Mouse (Mus musculus) neural tube, embryonic 14.5 days (tissue): ENCODE data around the gene Anapc7. TPM values are rescaled to one million over a fixed set of nuclear protein-coding genes. Genes with fewer than 3 reads are reported as not detected.

Experiments
- ATAC-seq: fragments of 200-750 bp; cut with Nextera tagmentation; 2 replicates; pipeline ENCODE4 v1.8.0; 2017; ENCODE audit warnings: low read depth, mild to moderate bottlenecking, moderate TSS enrichment, moderate library complexity
- H3K27ac ChIP-seq: fragments of 300-500 bp; sonication (generic); 2 replicates; pipeline ENCODE4 v1.5.1; 2014; ENCODE audit warnings: low read depth, mild to moderate bottlenecking, control low read depth, low read length, moderate library complexity, mixed read lengths
- H3K27me3 ChIP-seq: fragments of 300-500 bp; sonication (generic); 2 replicates; pipeline ENCODE4 v1.6.1; 2014; ENCODE audit warnings: low read length; ENCODE audit not compliant: control insufficient read depth, insufficient read depth
- H3K36me3 ChIP-seq: fragments of 300-500 bp; sonication (generic); 2 replicates; pipeline ENCODE4 v1.6.1; 2014; ENCODE audit warnings: low read length, mixed read lengths; ENCODE audit not compliant: control insufficient read depth, insufficient read depth
- H3K4me1 ChIP-seq: fragments of 300-500 bp; sonication (generic); 2 replicates; pipeline ENCODE4 v1.6.1; 2014; ENCODE audit warnings: low read length; ENCODE audit not compliant: control insufficient read depth, insufficient read depth
- H3K4me2 ChIP-seq: fragments of 300-500 bp; sonication (generic); 2 replicates; pipeline ENCODE4 v1.6.1; 2014; ENCODE audit warnings: mild to moderate bottlenecking, low read depth, low read length, control low read depth
- H3K4me3 ChIP-seq: fragments of 300-500 bp; sonication (generic); 2 replicates; pipeline ENCODE4 v1.5.1; 2014; ENCODE audit warnings: low read depth, low read length, control low read depth, mixed read lengths
- H3K9ac ChIP-seq: fragments of 300-500 bp; sonication (generic); replicated peaks from 2 replicates; pipeline ENCODE4 v1.6.1; 2014; ENCODE audit warnings: low read depth, mild to moderate bottlenecking, control low read depth, low read length, mixed read lengths
- H3K9me3 ChIP-seq: fragments of 300-500 bp; sonication (generic); 2 replicates; pipeline ENCODE4 v1.6.1; 2016; ENCODE audit warnings: low read length; ENCODE audit not compliant: control insufficient read depth
- WGBS: fragments of 180-500 bp; shearing (Covaris S2); extraction: QIAGEN DNeasy Blood & Tissue Kit; methylation state at CpG from one replicate; pipeline ENCODE4 v1.1.7; 2014; 5-methylcytosine and 5-hydroxymethylcytosine counted together
- polyA plus RNA-seq: library from polyadenylated mRNA; unstranded; fragments of >200 nt; fragmentation: Nextera tagmentation; extraction: Ambion mirVana; gene quantifications from 2 replicates; pipeline ENCODE4 v1.2.1, GENCODE M21; 2014

The Anapc7 gene
- 30.1 and 33.4 TPM in 2 replicates for polyA plus RNA-seq

DNA sequence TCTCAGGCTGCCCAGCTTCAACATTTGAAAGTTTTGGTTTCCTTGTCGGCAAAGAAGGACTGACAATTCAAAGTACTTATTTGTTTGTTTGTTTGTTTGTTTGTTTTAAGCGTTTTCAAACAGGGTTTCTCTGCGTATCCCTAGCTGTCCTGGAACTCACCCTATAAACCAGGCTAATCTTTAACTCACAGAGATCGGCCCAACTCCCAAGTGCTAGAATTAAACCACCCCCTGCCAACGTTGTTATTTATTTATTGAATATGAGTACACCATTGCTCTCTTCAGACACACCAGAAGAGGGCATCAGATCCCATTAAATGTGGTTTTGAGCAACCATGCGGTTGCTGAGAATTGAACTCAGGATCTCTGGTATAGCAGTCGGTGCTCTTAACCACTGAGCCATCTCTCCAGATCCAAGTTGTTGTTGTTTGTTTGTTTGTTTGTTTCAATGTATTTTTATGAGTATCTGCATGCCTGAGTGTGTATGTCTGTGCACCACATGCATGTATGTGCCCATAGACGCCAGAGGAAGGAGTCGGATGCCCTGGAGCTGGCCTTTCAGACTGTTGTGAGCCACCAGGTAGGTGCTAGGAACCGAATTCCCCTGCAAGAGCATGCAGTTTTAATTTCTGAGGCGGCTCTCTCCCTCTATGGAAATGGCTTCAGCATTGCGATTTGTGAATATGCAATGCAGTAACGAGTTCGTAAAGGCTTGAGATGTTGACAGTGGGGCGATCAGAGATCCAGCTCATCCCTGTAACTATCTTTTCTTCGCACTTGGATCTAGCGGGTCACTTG, at the start of gene Anapc7:
Gene Anapc7, plus strand, starts transcription at position 423 of the 798 bp plus-strand sequence.
- no peak for ATAC-seq
- no peaks in the 10 kb centered on the region for H3K27me3 ChIP-seq
- H3K27ac ChIP-seq, result peak within 1 kb of the TSS; percentile 94
- H3K4me2 ChIP-seq, result peak within 1 kb of the TSS; percentile 93
- H3K4me1 ChIP-seq, result no peaks in the 10 kb centered on the region
- H3K9ac ChIP-seq, result peak within 1 kb of the TSS; percentile 86
- WGBS, result 19% methylated on average over 17 of the region's 17 CpGs
- H3K36me3 ChIP-seq, result no peaks in the 10 kb centered on the region
- no peaks in the 10 kb centered on the region for H3K9me3 ChIP-seq
- H3K4me3 ChIP-seq, result peak within 1 kb of the TSS; percentile 92

DNA sequence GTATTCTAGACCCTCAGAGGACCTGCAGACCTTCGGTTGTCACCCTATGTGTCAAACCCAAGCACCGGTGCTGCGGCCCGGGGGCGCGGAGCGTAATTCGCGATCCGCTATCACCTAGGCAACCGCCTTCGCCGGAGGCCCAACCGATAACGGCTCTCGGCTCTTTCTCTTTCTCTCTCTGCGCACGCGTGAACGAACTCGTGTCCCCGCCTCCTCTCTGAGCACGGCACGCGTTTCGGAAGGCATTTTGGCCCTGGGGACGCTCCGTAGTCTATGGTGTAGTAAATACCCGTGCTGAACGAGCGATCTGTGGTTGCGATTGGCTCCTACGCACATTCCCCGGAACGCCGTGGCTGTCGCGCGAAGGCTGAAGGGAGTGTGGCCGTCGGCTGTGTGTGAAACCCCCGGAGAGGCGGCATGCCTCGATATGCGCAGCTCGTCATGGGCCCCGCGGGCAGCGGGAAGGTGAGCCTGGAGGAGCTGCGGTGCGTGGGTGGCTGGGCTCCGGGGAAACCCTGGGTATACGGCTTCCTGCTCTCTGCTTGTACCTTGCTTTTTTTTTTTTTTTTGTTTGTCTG, 49.2 kb upstream of the Anapc7 start, which contains the start of gene Fam216a:
Gene Fam216a, minus strand, starts transcription at position 173 of the 578 bp plus-strand sequence.
- H3K9ac ChIP-seq, result peak within 1 kb of the TSS; percentile 72
- H3K4me3 ChIP-seq, result peak within 1 kb of the TSS; percentile 75
- H3K36me3 ChIP-seq, result peaks cover 29% of the 10 kb centered on the region; the same call in 1 of the 2 replicates
- H3K4me2 ChIP-seq, result peak within 1 kb of the TSS; percentile 68
- H3K27me3 ChIP-seq, result no peaks in the 10 kb centered on the region
- ATAC-seq, result peak; percentile 94
- peak within 1 kb of the TSS; percentile 92 for H3K27ac ChIP-seq
- under 1% methylated on average over 51 of the region's 53 CpGs for WGBS
- H3K4me1 ChIP-seq, result peaks cover 15% of the 10 kb centered on the region
- no peaks in the 10 kb centered on the region for H3K9me3 ChIP-seq

DNA sequence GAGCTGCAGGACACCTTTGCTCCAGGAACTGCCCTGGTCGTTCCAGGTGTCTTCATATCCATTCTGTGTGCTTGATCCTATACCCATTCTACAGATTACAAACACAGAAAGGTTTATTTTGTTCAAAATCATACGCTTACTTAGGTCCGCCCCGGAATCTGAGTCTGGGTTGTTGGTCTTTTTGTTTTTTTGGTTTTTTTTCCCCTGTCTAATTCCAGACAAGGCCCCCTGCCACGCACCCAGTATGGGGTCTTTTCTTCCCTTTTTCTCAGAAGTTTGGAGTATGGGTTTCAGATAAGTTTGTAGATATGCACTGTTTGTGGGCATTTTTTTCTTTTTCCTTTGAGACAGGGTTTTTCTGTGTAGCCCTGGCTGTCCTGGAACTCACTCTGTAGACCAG, 48.6 kb upstream of the Anapc7 start:
- Histone ChIP-seq H3K27ac (peak overlapping the region; percentile 92), H3K9ac (peak overlapping the region; percentile 72), H3K4me1 (peaks cover 15% of the 10 kb centered on the region), H3K27me3 (no peaks in the 10 kb centered on the region), H3K4me2 (peak overlapping the region; percentile 68), H3K9me3 (no peaks in the 10 kb centered on the region), H3K4me3 (peak overlapping the region; percentile 75), H3K36me3 (peaks cover 23% of the 10 kb centered on the region; the same call in 1 of the 2 replicates)
- ATAC-seq, result no peak
- WGBS, result 14% methylated on average over 5 of the region's 5 CpGs

DNA sequence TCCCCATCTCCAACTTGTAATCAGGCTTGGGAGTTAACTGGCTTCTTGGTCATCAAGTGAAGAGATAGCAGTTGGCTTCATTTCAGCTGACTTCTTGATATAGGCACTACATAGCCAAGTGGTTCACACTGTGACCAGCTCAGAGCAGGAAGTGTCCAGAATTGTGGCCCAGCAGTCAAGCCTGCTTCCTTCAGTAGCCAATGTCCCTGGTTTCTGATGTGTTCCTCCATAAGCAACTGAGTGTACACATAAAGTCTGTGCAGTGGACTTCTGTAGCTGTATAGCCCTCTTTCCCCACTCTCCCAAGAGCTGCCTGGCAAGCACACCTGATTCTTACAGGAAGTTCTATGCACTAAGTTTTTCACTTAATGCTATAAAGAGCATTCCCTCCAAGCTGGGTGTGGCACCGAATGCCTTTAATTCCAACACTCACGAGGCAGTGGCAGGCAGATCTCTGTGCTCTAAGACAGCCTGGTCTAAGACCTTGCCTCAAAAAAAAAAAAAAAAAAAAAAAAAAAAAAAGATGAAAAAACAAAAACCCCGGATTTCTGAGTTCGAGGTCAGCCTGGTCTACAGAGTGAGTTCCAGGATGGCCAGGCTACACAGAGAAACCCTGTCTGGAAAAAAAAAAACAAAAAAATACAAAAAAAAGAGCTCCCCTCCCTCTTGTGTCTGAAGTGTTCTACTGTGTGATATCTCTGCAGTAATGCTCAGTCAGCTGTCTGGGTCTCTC, 44.2 kb upstream of the Anapc7 start:
- H3K4me2 ChIP-seq, result no peak overlapping the region
- H3K27ac ChIP-seq, result no peak overlapping the region
- H3K9me3 ChIP-seq, result no peaks in the 10 kb centered on the region
- no peak overlapping the region for H3K4me3 ChIP-seq
- WGBS, result 97% methylated on average over 4 of the region's 4 CpGs
- H3K4me1 ChIP-seq, result peaks cover 7% of the 10 kb centered on the region; the same call in 1 of the 2 replicates
- no peak for ATAC-seq
- no peaks in the 10 kb centered on the region for H3K27me3 ChIP-seq
- peaks cover 19% of the 10 kb centered on the region for H3K36me3 ChIP-seq
- no peak overlapping the region for H3K9ac ChIP-seq

DNA sequence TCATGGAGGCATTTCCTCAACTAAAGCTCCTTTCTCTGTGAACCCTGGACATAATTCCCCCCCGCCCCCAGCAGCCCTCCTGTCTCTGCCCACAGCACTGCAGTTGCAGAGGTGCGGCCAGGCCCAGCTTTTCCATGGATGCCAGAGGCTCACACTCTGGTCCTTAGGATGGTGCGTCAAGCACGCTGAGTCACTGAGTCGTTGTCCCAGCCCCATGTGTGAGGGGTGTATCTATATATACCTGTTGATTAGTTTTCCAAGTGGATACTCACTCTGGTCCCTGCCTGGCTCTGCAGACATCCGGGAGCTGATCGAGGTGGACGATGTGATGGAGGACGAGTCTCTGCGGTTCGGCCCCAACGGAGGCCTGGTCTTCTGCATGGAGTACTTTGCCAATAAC, 43.3 kb upstream of the Anapc7 start:
- H3K36me3 ChIP-seq, result peaks cover 23% of the 10 kb centered on the region

DNA sequence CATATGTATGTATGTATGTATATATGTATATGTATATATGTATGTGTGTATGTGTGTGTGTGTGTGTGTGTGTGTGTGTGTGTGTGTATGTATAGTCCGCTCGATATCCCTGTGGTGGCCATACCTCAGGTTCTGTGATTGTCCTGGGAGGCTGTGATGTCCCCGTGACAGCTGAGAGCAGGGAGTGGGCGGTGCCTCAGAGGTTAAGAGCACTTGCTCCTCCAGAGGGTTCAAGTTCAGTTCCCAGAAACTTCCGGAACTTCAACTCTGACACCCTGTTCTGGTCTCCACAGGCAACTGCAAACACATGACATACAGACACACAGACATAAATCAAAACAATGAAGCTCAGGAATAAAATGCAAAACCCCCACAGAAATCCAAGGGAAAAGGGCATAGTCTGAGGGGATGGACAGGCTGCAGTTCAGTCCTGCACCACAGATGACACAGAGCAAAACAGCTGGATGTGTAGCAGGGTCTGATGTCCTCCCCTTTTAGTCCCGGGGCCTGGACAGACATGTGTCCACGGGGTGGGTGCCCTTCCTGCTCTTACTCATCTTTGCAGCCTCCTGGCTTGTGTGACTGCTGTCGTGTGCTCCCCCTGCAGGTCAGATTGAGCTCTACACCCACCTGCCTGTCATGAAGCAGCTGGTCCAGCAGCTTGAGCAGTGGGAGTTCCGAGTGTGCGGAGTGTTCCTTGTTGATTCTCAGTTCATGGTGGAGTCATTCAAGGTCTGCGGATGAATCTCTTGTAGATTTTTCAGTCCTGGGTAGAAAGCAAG, 41.9 kb upstream of the Anapc7 start:
- ATAC-seq, result peak; percentile 58; the same call in 1 of the 2 replicates
- Histone ChIP-seq H3K27ac (no peak overlapping the region), H3K9me3 (no peaks in the 10 kb centered on the region), H3K27me3 (no peaks in the 10 kb centered on the region), H3K4me2 (no peak overlapping the region), H3K4me1 (no peaks in the 10 kb centered on the region), H3K9ac (no peak overlapping the region), H3K4me3 (no peak overlapping the region), H3K36me3 (peaks cover 23% of the 10 kb centered on the region)
- WGBS, result 59% methylated on average over 11 of the region's 11 CpGs

More for the DNA sequence above, 43.3 kb upstream of the Anapc7 start:
- Histone ChIP-seq H3K9me3 (no peaks in the 10 kb centered on the region), H3K4me1 (peaks cover 5% of the 10 kb centered on the region; the same call in 1 of the 2 replicates), H3K27me3 (no peaks in the 10 kb centered on the region), H3K4me3 (no peak overlapping the region), H3K27ac (no peak overlapping the region), H3K4me2 (no peak overlapping the region), H3K9ac (no peak overlapping the region)
- no peak for ATAC-seq
- 95% methylated on average over 12 of the region's 12 CpGs for WGBS

DNA sequence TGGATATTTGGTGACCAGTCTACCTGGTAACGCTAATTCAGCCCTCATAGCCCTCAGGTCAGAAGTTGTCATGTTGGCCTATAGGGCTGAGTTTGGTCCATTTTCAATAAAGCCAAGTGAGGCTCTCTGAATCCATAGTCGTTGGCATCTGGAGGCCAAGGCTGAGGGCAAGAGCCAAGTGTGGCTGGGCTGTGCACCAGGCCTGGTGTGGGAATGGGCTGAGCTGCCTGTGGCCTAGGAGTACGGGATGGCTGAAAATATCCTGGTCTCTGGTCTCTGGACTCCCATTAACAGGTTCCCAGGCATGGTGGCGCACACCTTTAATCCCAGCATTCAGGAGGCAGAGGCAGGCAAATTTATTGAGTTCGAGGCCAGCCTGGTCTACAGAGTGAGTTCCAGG, 31.5 kb upstream of the Anapc7 start:
- H3K36me3 ChIP-seq, result no peaks in the 10 kb centered on the region
- no peak for ATAC-seq

DNA sequence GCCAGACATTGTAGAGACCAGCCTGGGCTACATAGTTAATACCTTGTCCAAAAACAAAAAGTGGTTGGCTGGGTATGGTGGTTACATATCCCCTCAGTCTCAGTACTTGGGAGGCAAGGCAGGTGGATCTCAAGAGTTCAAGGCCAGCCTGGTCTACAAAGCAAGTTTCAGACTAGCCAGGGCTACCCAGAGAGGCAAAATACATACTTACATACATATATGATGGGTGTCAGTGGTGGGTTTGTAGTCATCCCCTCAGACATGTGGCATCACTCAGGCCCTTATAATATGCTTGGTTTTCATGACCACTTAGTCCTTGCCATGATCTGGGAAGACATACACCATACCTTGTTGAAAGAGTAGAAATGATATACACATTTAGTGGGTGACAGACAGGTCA, 30.8 kb upstream of the Anapc7 start:
- no peak overlapping the region for H3K4me2 ChIP-seq
- no peak overlapping the region for H3K4me3 ChIP-seq
- H3K27me3 ChIP-seq, result no peaks in the 10 kb centered on the region
- no peaks in the 10 kb centered on the region for H3K9me3 ChIP-seq
- H3K36me3 ChIP-seq, result no peaks in the 10 kb centered on the region
- peaks cover 8% of the 10 kb centered on the region for H3K4me1 ChIP-seq
- no peak overlapping the region for H3K27ac ChIP-seq
- ATAC-seq, result no peak
- H3K9ac ChIP-seq, result no peak overlapping the region

More for the DNA sequence above, 31.5 kb upstream of the Anapc7 start:
- Histone ChIP-seq H3K27me3 (no peaks in the 10 kb centered on the region), H3K9ac (no peak overlapping the region), H3K9me3 (no peaks in the 10 kb centered on the region), H3K4me1 (peaks cover 8% of the 10 kb centered on the region), H3K27ac (no peak overlapping the region), H3K4me2 (no peak overlapping the region), H3K4me3 (no peak overlapping the region)
- 92% methylated on average over 5 of the region's 5 CpGs for WGBS
